Mouse (Mus musculus) myocyte (in vitro differentiated cells): ENCODE results near the gene Ssrp1.

Experiments used
- CEBPB ChIP-seq: IDR thresholded peaks from 2 replicates; pipeline ENCODE4 v1.6.1; 2011; ENCODE audit warnings: mild to moderate bottlenecking, moderate library complexity; ENCODE audit not compliant: poor library complexity, insufficient read depth, severe bottlenecking
- E2F4 ChIP-seq: IDR thresholded peaks from one replicate; pipeline ENCODE4 v1.6.1; 2011; ENCODE audit warnings: mild to moderate bottlenecking, control low read depth, moderate library complexity; ENCODE audit not compliant: insufficient read depth
- MAX ChIP-seq: IDR thresholded peaks from one replicate; pipeline ENCODE4 v1.6.1; 2011; ENCODE audit warnings: low read depth, mild to moderate bottlenecking, control low read depth
- MYOD1 ChIP-seq, 3 experiments: IDR thresholded peaks; one replicate each; pipeline ENCODE4 v1.6.1; 2011; ENCODE audit warnings: control low read depth in 2 of 3, low read depth in 2 of 3, mild to moderate bottlenecking in 2 of 3, moderate library complexity in 1 of 3; ENCODE audit not compliant: insufficient read length in 2 of 3, control insufficient read depth in 1 of 3
- MYOG ChIP-seq, 3 experiments: IDR thresholded peaks; one replicate each; pipeline ENCODE4 v1.6.1; 2011; ENCODE audit warnings: control low read depth in 2 of 3, low read depth in 2 of 3, mild to moderate bottlenecking in 2 of 3; ENCODE audit not compliant: insufficient read length in 2 of 3, control insufficient read depth in 1 of 3, insufficient read depth in 1 of 3
- POLR2A ChIP-seq: IDR thresholded peaks from one replicate; pipeline ENCODE4 v1.6.1; 2011; ENCODE audit warnings: low read depth, mild to moderate bottlenecking, control low read depth, moderate library complexity; ENCODE audit not compliant: insufficient read length
- POLR2AphosphoS2 ChIP-seq: IDR thresholded peaks from one replicate; pipeline ENCODE4 v1.6.1; 2011; ENCODE audit warnings: low read depth, control low read depth; ENCODE audit not compliant: insufficient read length
- REST ChIP-seq: IDR thresholded peaks from one replicate; pipeline ENCODE4 v1.6.1; 2011; ENCODE audit warnings: mild to moderate bottlenecking, control low read depth, moderate library complexity; ENCODE audit not compliant: insufficient read depth, insufficient read length
- SRF ChIP-seq: IDR thresholded peaks from one replicate; pipeline ENCODE4 v1.6.1; 2011; ENCODE audit warnings: low read depth; ENCODE audit not compliant: control insufficient read depth, insufficient read length
- TCF12 ChIP-seq: IDR thresholded peaks from one replicate; pipeline ENCODE4 v1.6.1; 2011; ENCODE audit warnings: mild to moderate bottlenecking, control low read depth; ENCODE audit not compliant: poor library complexity, insufficient read depth, severe bottlenecking
- TCF3 ChIP-seq: IDR thresholded peaks from one replicate; pipeline ENCODE4 v1.6.1; 2011; ENCODE audit warnings: low read depth, control low read depth; ENCODE audit not compliant: insufficient read length
- USF1 ChIP-seq: IDR thresholded peaks from one replicate; pipeline ENCODE4 v1.6.1; 2011; ENCODE audit warnings: low read depth, mild to moderate bottlenecking, control low read depth, moderate library complexity

DNA sequence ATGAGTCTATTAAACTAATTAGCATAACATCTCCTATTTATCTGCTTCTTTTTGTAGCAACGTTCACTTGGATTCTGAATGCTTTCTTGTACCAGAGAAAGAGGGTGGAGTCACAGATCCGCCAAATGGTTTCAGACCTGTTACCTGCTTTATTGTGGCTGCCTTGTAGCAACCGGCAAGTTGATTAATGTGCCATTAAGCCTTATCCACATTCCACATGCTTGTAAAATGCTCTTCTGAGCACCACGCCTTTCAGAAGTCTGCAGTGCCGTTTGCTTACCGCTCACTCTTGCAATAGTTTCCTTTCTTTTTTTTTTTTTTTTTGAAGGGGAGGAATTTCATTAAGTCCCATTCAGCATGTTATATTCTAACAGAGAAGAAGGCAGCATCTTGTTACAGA is 7.1 kb upstream of the Ssrp1 start:
- TF ChIP-seq POLR2A (no peak), USF1 (no peak), MYOG (IDR thresholded peaks at IDR 0.05; ENCODE audit: control insufficient read depth in 1 of 3, insufficient read depth in 1 of 3, insufficient read length in 2 of 3, low read depth in 2 of 3) (no peak), E2F4 (no peak), MAX (no peak), CEBPB (no peak), SRF (no peak), MYOD1 (IDR thresholded peaks at IDR 0.05; ENCODE audit: control insufficient read depth in 1 of 3, insufficient read length in 2 of 3, low read depth in 2 of 3) (no peak), TCF12 (no peak), POLR2AphosphoS2 (no peak), REST (no peak), TCF3 (no peak)
